Mouse (Mus musculus) left cerebral cortex, adult 9 months (tissue): ENCODE measurements at regions not wholly inside any gene's neighbourhood (a gene's known extent, or its start where the extent isn't known, plus 50 kb on each side); places are given as distances from the start of the nearest gene placed in this dataset.

Experiments
- DNase-seq, 2 experiments: peaks; one replicate each; pipeline ENCODE4 v3.0.0; 2022; ENCODE audit warnings: low spot score in 2 of 2

GRCm38 (mm10) chr10:95085688-95086268 is 141.1 kb upstream of the Plxnc1 start:
- DNase-seq: peak in 1 of 2 experiments; percentile 11

- no peak for DNase-seq
Measured at GRCm38 (mm10) chr10:95083341-95084148, 138.9 kb upstream of the Plxnc1 start.

- DNase-seq: peak in 1 of 2 experiments; percentile 42
Measured at GRCm38 (mm10) chr10:95082634-95083033, 138.0 kb upstream of the Plxnc1 start.

GRCm38 (mm10) chr10:95079979-95080378 is 135.3 kb upstream of the Plxnc1 start:
- DNase-seq: no peak

GRCm38 (mm10) chr10:95076421-95076820 is 131.8 kb upstream of the Plxnc1 start:
- DNase-seq: no peak

GRCm38 (mm10) chr10:95075897-95076296 is 131.3 kb upstream of the Plxnc1 start:
- no peak for DNase-seq

GRCm38 (mm10) chr10:95074959-95075590 is 130.4 kb upstream of the Plxnc1 start:
- peak in 1 of 2 experiments; percentile 24 for DNase-seq

GRCm38 (mm10) chr10:95074381-95074780 is 129.7 kb upstream of the Plxnc1 start:
- DNase-seq: no peak

- DNase-seq: no peak
Measured at GRCm38 (mm10) chr10:95067971-95068370, 123.3 kb upstream of the Plxnc1 start.

GRCm38 (mm10) chr10:95066774-95067173 is 122.1 kb upstream of the Plxnc1 start:
- no peak for DNase-seq

- DNase-seq: no peak
Measured at GRCm38 (mm10) chr10:95059486-95060091, 115.0 kb upstream of the Plxnc1 start.

- DNase-seq: no peak
Measured at GRCm38 (mm10) chr10:95059078-95059477, 114.4 kb upstream of the Plxnc1 start.

- peak in 1 of 2 experiments; percentile 10 for DNase-seq
Measured at GRCm38 (mm10) chr10:95057051-95057714, 112.5 kb upstream of the Plxnc1 start.

GRCm38 (mm10) chr10:95056541-95056940 is 111.9 kb upstream of the Plxnc1 start:
- no peak for DNase-seq

GRCm38 (mm10) chr10:95054869-95055268 is 110.2 kb upstream of the Plxnc1 start:
- DNase-seq: no peak

- no peak for DNase-seq
Measured at GRCm38 (mm10) chr10:95048790-95049189, 104.2 kb upstream of the Plxnc1 start.

- peak in 1 of 2 experiments; percentile 54 for DNase-seq
Measured at GRCm38 (mm10) chr10:95043978-95044377, 99.3 kb upstream of the Plxnc1 start.

GRCm38 (mm10) chr10:95040258-95040895 is 95.7 kb upstream of the Plxnc1 start:
- no peak for DNase-seq

- DNase-seq: no peak
Measured at GRCm38 (mm10) chr10:95036043-95036697, 91.5 kb upstream of the Plxnc1 start.

- DNase-seq: peak in 1 of 2 experiments; percentile 69
Measured at GRCm38 (mm10) chr10:95035371-95035770, 90.7 kb upstream of the Plxnc1 start.

- no peak for DNase-seq
Measured at GRCm38 (mm10) chr10:95034566-95034965, 89.9 kb upstream of the Plxnc1 start.
